Mouse (Mus musculus) liver, postnatal 0 days (tissue): ENCODE results near the gene Dnah11. TPM values are rescaled to one million over a fixed set of nuclear protein-coding genes. Genes with fewer than 3 reads are reported as not detected.

Experiments
- ATAC-seq: fragments of 200-750 bp; cut with Nextera tagmentation; 2 replicates; pipeline ENCODE4 v1.8.0; 2017; ENCODE audit warnings: mild to moderate bottlenecking, moderate library complexity
- DNase-seq: peaks from one replicate; pipeline ENCODE4 v3.0.0-alpha.2; 2016
- H3K27ac ChIP-seq: fragments of 300-500 bp; sonication (generic); 2 replicates; pipeline ENCODE4 v1.5.1; 2014; ENCODE audit warnings: antibody characterized with exemption, moderate library complexity, mild to moderate bottlenecking, low read depth
- H3K27me3 ChIP-seq: fragments of 300-500 bp; sonication (generic); 2 replicates; pipeline ENCODE4 v1.6.1; 2014; ENCODE audit warnings: low read length, control low read depth, mixed read lengths; ENCODE audit not compliant: insufficient read depth
- H3K36me3 ChIP-seq: fragments of 300-500 bp; sonication (generic); replicated peaks from 2 replicates; pipeline ENCODE4 v1.6.1; 2014; ENCODE audit warnings: mild to moderate bottlenecking, control low read depth, low read length, moderate library complexity, mixed read lengths; ENCODE audit not compliant: insufficient read depth
- H3K4me1 ChIP-seq: fragments of 300-500 bp; sonication (generic); 2 replicates; pipeline ENCODE4 v1.6.1; 2014; ENCODE audit warnings: antibody characterized with exemption, mild to moderate bottlenecking, control low read depth; ENCODE audit not compliant: insufficient read depth
- H3K4me2 ChIP-seq: fragments of 300-500 bp; sonication (generic); 2 replicates; pipeline ENCODE4 v1.6.1; 2014; ENCODE audit warnings: low read depth, mild to moderate bottlenecking, low read length, moderate library complexity, mixed read lengths
- H3K4me3 ChIP-seq: fragments of 300-500 bp; sonication (generic); 2 replicates; pipeline ENCODE4 v1.5.1; 2014; ENCODE audit warnings: low read depth, low read length
- H3K9ac ChIP-seq: fragments of 300-500 bp; sonication (generic); replicated peaks from 2 replicates; pipeline ENCODE4 v1.6.1; 2014; ENCODE audit warnings: mild to moderate bottlenecking, moderate library complexity
- H3K9me3 ChIP-seq: fragments of 300-500 bp; sonication (generic); 2 replicates; pipeline ENCODE4 v1.6.1; 2016; ENCODE audit warnings: mild to moderate bottlenecking, control low read depth, low read length, mixed read lengths
- CTCF ChIP-seq: sonication (generic); IDR thresholded peaks from 2 replicates; pipeline ENCODE4 v1.5.1; 2016; ENCODE audit warnings: antibody characterized with exemption, low read depth
- EP300 ChIP-seq: IDR thresholded peaks from 2 replicates; pipeline ENCODE4 v1.6.1; 2016; ENCODE audit warnings: antibody characterized with exemption, low read depth, mild to moderate bottlenecking
- WGBS: fragments of 180-500 bp; shearing (Covaris S2); extraction: QIAGEN DNeasy Blood & Tissue Kit; methylation state at CpG from one replicate; pipeline ENCODE4 v1.1.7; 2014; ENCODE audit not compliant: insufficient replicate concordance; 5-methylcytosine and 5-hydroxymethylcytosine counted together
- polyA plus RNA-seq: library from polyadenylated mRNA; unstranded; fragments of >200 nt; fragmentation: Nextera tagmentation; extraction: Ambion mirVana; gene quantifications from 2 replicates; pipeline ENCODE4 v1.2.1, GENCODE M21; 2015

Gene Dnah11
- polyA plus RNA-seq, 1 experiment from 2014 or later: 0.04 TPM

DNA sequence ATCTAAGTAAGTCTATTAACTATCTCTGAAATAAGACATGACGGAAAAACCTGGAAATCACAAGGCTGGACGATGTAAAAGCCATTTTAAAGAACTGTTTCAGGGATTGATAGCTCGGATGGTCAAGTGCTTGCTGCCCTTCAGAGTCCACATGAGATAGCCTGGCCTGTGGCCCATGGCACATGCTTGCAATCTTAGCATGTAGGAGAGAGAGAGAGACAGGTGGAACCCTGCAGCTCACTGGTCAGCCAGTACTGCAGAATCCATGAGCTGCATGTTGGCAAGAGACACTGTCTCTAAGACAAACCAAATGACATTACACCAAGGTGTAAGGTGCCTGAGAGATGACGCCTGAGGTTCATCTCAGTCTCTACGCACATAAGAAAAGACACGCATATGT, 118.4 kb downstream of the Dnah11 start:
- ATAC-seq (no peak), DNase-seq (no peak)
- no peak overlapping the region for H3K4me3 ChIP-seq
- no peaks in the 10 kb centered on the region for H3K27me3 ChIP-seq
- H3K9ac ChIP-seq: no peak overlapping the region
- TF ChIP-seq CTCF (no peak), EP300 (no peak)
- H3K9me3 ChIP-seq: no peaks in the 10 kb centered on the region
- no peak overlapping the region for H3K4me2 ChIP-seq
- no peak overlapping the region for H3K27ac ChIP-seq
- H3K4me1 ChIP-seq: no peaks in the 10 kb centered on the region
- 87% methylated on average over 6 of the region's 6 CpGs for whole genome bisulfite sequencing
- H3K36me3 ChIP-seq: no peaks in the 10 kb centered on the region

DNA sequence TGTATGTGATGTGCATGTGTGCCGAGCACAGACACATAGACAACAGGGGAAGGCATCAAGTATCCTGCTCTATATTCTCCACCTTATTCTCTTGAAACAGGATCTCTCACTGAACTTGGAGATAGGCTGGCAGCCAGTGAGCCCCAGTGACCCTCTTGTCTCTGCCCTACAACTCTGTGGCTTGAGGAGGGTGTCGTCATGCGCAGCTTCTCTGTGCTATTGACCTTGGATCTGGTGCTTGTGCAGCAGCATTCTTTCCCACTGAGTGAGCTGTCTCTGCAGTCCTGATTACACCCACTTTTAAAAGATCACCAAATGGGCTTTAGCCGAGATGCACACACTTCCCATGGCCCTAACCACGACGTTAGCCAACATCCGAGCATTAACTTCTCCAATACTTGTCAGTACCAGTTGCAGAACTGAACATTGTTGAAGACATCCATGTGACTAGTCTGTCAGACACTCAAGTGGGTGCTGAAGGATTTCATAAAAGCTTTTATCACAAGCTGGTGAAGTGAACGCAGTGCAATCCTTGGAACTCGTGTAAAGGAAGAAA, 120.3 kb downstream of the Dnah11 start:
- no peak for ATAC-seq

DNA sequence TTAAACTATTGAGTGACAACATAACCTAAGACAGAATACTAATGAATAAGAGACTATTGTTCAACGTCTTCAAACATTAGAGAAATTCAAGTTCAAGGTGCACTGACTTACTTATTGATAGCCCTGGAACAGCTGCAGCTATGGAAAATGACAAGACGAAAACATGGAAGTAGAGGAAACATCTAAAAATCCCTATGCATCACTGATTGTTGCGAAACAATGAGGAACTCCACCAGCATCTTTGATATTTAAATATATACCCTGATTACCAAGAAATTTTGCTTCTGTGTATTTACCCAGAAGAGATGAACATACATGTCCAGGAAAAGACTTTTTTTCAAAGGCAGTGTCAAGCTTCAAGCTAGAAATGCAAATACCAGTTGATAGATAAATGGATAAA, 122.0 kb downstream of the Dnah11 start:
- Histone ChIP-seq H3K4me3 (no peak overlapping the region), H3K4me1 (0 out of 2 replicates have a peak, but pooled peaks cover 2% of the 10 kb centered on the region), H3K27ac (no peak overlapping the region), H3K27me3 (no peaks in the 10 kb centered on the region), H3K4me2 (no peak overlapping the region), H3K36me3 (no peaks in the 10 kb centered on the region), H3K9me3 (no peaks in the 10 kb centered on the region), H3K9ac (no peak overlapping the region)
- no peak for TF ChIP-seq CTCF
- DNase-seq: no peak
- 79% methylated on average over 3 of the region's 3 CpGs for WGBS
- ATAC-seq: no peak

More for the DNA sequence above, 120.3 kb downstream of the Dnah11 start:
- no peaks in the 10 kb centered on the region for H3K36me3 ChIP-seq
- no peaks in the 10 kb centered on the region for H3K4me1 ChIP-seq
- H3K4me3 ChIP-seq: no peak overlapping the region
- TF ChIP-seq EP300: no peak
- no peak for TF ChIP-seq CTCF
- no peaks in the 10 kb centered on the region for H3K27me3 ChIP-seq
- no peak overlapping the region for H3K4me2 ChIP-seq
- no peaks in the 10 kb centered on the region for H3K9me3 ChIP-seq
- DNase-seq: no peak
- H3K9ac ChIP-seq: no peak overlapping the region
- H3K27ac ChIP-seq: no peak overlapping the region
- WGBS: 56% methylated on average over 9 of the region's 9 CpGs

DNA sequence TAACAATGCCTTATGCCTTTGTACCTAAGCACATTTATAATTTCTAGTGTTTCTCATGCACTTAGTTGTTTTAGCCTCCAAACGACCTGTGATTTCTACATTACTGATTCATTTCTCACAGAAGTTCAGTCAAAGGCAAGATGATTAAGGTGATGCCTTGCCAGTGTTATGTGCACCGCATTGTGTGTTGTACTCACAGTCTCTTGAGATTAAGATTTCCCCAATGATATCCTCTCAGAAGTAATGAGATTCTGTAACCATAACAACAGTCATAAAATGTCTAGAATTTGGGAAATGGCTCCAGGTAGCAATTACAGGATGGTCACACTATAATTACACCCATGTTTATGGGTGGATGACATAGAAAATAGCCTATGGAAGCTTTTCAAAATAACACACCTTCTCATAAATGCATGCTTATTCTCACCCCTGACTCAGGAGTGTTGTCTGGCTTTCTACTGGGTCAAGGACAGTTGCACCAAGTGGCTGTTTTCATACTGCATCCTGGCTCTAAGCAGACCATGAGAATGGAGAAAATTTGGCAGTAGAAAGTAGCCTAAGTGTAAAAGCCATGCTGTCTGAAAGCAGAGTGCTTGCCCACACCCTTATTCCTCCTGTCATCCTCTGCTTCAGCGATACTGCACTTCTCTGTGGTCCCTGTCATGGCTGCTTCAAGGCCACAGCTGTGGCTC, 126.5 kb downstream of the Dnah11 start:
- whole genome bisulfite sequencing: 78% methylated on average over 3 of the region's 3 CpGs
- no peaks in the 10 kb centered on the region for H3K9me3 ChIP-seq
- DNase-seq: no peak
- H3K4me1 ChIP-seq: 0 out of 2 replicates have a peak, but pooled peaks cover 2% of the 10 kb centered on the region
- ATAC-seq: no peak
- TF ChIP-seq EP300: no peak
- no peak for TF ChIP-seq CTCF
- H3K36me3 ChIP-seq: no peaks in the 10 kb centered on the region
- no peaks in the 10 kb centered on the region for H3K27me3 ChIP-seq
- H3K4me3 ChIP-seq: no peak overlapping the region
- no peak overlapping the region for H3K4me2 ChIP-seq
- no peak overlapping the region for H3K27ac ChIP-seq
- no peak overlapping the region for H3K9ac ChIP-seq

DNA sequence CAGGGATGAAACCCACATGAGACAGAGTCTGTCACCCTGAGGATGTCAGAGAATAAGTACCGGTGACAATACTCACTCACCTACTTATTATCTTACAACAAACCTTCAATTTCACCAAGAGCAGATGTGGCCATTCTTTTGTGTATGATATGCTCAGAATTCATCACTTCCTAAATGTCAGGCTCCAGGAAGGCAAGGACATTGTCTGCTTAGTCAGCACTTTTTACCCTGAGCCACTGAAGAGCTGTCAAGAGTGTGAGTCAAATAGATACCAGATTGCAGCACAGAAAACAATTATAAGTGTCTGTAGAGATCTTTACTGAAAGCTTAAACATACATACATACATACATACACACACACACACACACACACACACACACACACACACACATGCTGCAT, 127.2 kb downstream of the Dnah11 start:
- Histone ChIP-seq H3K36me3 (no peaks in the 10 kb centered on the region), H3K4me1 (0 out of 2 replicates have a peak, but pooled peaks cover 2% of the 10 kb centered on the region), H3K27me3 (no peaks in the 10 kb centered on the region), H3K27ac (no peak overlapping the region), H3K9ac (no peak overlapping the region), H3K9me3 (no peaks in the 10 kb centered on the region), H3K4me3 (no peak overlapping the region), H3K4me2 (no peak overlapping the region)
- 87% methylated on average over 1 of the region's 1 CpGs for WGBS
- DNase-seq: no peak
- TF ChIP-seq EP300 (no peak), CTCF (no peak)
- no peak for ATAC-seq

DNA sequence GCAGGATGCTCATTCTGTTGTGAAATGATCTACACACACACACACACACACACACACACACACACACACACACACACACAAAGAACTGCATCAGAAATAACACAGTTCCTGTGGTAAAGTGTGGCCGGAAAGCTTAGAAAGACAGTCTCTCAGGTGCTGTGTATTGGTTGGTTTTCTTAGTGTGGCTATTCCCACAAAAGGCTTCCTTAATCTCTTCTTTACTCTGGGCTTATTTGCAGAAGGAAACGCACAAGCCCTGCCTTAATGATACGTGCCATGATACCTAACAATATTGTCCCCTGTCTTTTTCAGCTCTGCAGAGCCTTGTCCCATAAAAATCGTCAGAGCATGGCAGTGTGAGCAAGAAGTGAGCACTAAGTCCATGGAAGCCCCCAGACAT, 130.1 kb downstream of the Dnah11 start:
- TF ChIP-seq EP300 (no peak), CTCF (no peak)
- no peak for DNase-seq
- H3K36me3 ChIP-seq: no peaks in the 10 kb centered on the region
- H3K27me3 ChIP-seq: no peaks in the 10 kb centered on the region
- no peak overlapping the region for H3K9ac ChIP-seq
- no peaks in the 10 kb centered on the region for H3K9me3 ChIP-seq
- H3K4me1 ChIP-seq: 0 out of 2 replicates have a peak, but pooled peaks cover 2% of the 10 kb centered on the region
- H3K4me3 ChIP-seq: no peak overlapping the region
- WGBS: 38% methylated on average over 4 of the region's 4 CpGs
- ATAC-seq: no peak
- no peak overlapping the region for H3K4me2 ChIP-seq
- no peak overlapping the region for H3K27ac ChIP-seq
